Mouse (Mus musculus): ENCODE data around the gene March4. TPM values are rescaled to one million over a fixed set of nuclear protein-coding genes. Genes with fewer than 3 reads are reported as not detected.
A peak's percentile ranks its signal among the peaks of the same experiment; 100 is the strongest.

Gene March4
- total and polyA plus RNA-seq, 2 experiments = not detected

- Histone ChIP-seq H3K36me3 (ENCODE audit: control insufficient read depth, insufficient read depth, low read length) (no peaks in the 10 kb centered on the region), H3K4me3 (ENCODE audit: insufficient read depth, low read depth, low read length) (no peak overlapping the region), H3K27me3 (ENCODE audit: control insufficient read depth, insufficient read depth, low read length) (no peaks in the 10 kb centered on the region), H3K4me1 (ENCODE audit: control insufficient read depth, insufficient read depth, low read length) (no peaks in the 10 kb centered on the region), H3K79me2 (ENCODE audit: control insufficient read depth, insufficient read depth, low read length) (no peaks in the 10 kb centered on the region), H3K9ac (ENCODE audit: low read depth, low read length) (no peak overlapping the region), H3K27ac (replicated peaks; ENCODE audit: insufficient read depth, low read depth, low read length) (no peak overlapping the region)
- 66% methylated on average over 3 of the region's 3 CpGs for WGBS
- TF ChIP-seq CTCF (IDR thresholded peaks at IDR 0.05; ENCODE audit: low read depth, low read length) (no peak), POLR2A (IDR thresholded peaks at IDR 0.05; ENCODE audit: extremely low read depth, insufficient read depth, low read length) (no peak)
- no peak for DNase-seq (ENCODE audit: extremely low read depth, low read depth, low spot score)
Measured at GRCm38 (mm10) chr1:72434510-72434909, 102.2 kb downstream of the March4 start.

DNA sequence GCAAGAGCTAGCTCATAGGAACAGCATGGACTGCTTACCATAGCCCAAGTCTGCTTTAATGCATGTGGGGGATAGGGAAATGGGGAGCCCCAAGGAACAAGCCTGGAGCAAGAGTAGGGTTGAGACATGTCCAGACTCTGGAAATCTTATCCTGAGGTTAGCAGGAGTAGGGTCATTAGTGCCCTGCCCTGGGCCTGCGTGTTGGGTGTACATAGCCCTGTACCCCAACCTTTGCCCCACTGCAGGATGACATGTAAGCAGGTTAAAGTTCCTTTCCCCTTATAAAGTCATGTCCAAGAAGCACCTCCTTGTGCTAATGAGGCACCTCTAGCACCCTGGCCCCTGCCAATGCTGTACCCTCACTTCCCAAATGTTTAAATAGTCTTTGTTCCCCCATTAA lies 104.2 kb downstream of the March4 start:
- Histone ChIP-seq H3K4me1 (ENCODE audit: control insufficient read depth, insufficient read depth, low read length) (no peaks in the 10 kb centered on the region), H3K9ac (ENCODE audit: low read depth, low read length) (no peak overlapping the region), H3K27me3 (ENCODE audit: control insufficient read depth, insufficient read depth, low read length) (no peaks in the 10 kb centered on the region), H3K79me2 (ENCODE audit: control insufficient read depth, insufficient read depth, low read length) (no peaks in the 10 kb centered on the region), H3K36me3 (ENCODE audit: control insufficient read depth, insufficient read depth, low read length) (no peaks in the 10 kb centered on the region), H3K27ac (replicated peaks; ENCODE audit: insufficient read depth, low read depth, low read length) (no peak overlapping the region), H3K4me3 (ENCODE audit: insufficient read depth, low read depth, low read length) (no peak overlapping the region)
- no peak for DNase-seq (ENCODE audit: extremely low read depth, low read depth, low spot score)
- 56% methylated on average over 1 of the region's 1 CpGs for WGBS
- no peak for TF ChIP-seq POLR2A (IDR thresholded peaks at IDR 0.05; ENCODE audit: extremely low read depth, insufficient read depth, low read length)
- TF ChIP-seq CTCF (IDR thresholded peaks at IDR 0.05; ENCODE audit: low read depth, low read length) = no peak

DNA sequence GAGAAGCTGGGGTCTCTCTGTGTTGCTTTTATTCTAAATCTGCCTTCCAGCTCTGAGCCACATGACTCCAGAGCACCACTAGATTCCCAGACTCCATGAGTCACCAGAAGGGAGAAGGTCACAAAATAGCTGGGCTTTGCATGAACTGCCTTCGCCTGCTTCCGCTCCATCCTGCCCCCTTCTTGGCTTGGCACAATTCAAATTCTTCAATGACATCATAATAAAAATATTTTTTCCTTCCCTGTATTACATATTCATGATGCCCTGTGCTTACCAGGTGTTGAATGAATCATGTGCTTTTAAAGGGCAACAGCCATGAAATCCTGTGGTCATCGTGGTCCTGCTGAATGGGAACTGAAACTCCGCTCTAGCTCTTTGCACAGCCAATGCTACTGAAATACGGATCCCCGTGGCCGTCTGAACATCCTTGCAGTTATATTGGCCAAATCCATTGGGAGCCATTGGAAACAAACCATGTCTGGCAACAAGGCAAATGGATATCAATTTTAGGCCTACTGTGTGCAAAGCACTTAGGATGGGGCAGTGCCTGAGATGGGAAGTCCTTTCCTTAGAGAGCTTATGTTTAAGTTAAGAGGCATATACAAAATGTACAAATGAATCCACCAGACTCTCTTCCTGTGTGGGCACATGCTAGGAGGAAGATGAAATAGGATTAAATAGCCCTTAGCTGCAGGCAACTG lies 107.5 kb downstream of the March4 start:
- no peaks in the 10 kb centered on the region for H3K4me1 ChIP-seq (ENCODE audit: control insufficient read depth, insufficient read depth, low read length)
- TF ChIP-seq POLR2A (IDR thresholded peaks at IDR 0.05; ENCODE audit: extremely low read depth, insufficient read depth, low read length) = no peak
- no peak for TF ChIP-seq CTCF (IDR thresholded peaks at IDR 0.05; ENCODE audit: low read depth, low read length)
- no peak overlapping the region for H3K4me3 ChIP-seq (ENCODE audit: insufficient read depth, low read depth, low read length)
- no peaks in the 10 kb centered on the region for H3K36me3 ChIP-seq (ENCODE audit: control insufficient read depth, insufficient read depth, low read length)
- H3K9ac ChIP-seq (ENCODE audit: low read depth, low read length) = no peak overlapping the region
- WGBS = 88% methylated on average over 7 of the region's 7 CpGs
- H3K79me2 ChIP-seq (ENCODE audit: control insufficient read depth, insufficient read depth, low read length) = no peaks in the 10 kb centered on the region
- H3K27me3 ChIP-seq (ENCODE audit: control insufficient read depth, insufficient read depth, low read length) = no peaks in the 10 kb centered on the region
- DNase-seq (ENCODE audit: extremely low read depth, low read depth, low spot score) = peak; percentile 5
- no peak overlapping the region for H3K27ac ChIP-seq (replicated peaks; ENCODE audit: insufficient read depth, low read depth, low read length)

DNA sequence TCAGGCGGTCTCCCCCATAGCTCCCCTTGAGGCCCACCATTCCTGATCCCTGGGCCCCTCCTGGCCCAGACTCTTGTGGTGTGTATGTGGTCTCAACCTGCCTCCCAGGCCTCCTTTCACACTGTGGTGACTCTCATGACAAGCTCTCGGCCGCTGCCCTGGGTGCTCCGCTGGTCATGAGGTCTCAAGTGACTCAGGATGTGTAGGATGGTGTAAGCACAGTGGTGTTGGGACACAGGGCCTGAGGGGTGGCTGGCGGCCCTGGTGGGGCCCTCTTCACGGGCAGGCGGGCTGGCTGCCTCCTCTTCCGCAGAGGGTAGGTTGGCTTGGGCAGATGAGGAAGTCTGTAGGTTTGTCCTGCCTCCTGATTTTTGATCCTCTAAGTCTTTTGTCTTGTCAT lies 108.2 kb downstream of the March4 start:
- no peak for DNase-seq (ENCODE audit: extremely low read depth, low read depth, low spot score)
- H3K27me3 ChIP-seq (ENCODE audit: control insufficient read depth, insufficient read depth, low read length) = no peaks in the 10 kb centered on the region
- no peak overlapping the region for H3K4me3 ChIP-seq (ENCODE audit: insufficient read depth, low read depth, low read length)
- no peaks in the 10 kb centered on the region for H3K4me1 ChIP-seq (ENCODE audit: control insufficient read depth, insufficient read depth, low read length)
- H3K36me3 ChIP-seq (ENCODE audit: control insufficient read depth, insufficient read depth, low read length) = no peaks in the 10 kb centered on the region
- no peaks in the 10 kb centered on the region for H3K79me2 ChIP-seq (ENCODE audit: control insufficient read depth, insufficient read depth, low read length)
- TF ChIP-seq POLR2A (IDR thresholded peaks at IDR 0.05; ENCODE audit: extremely low read depth, insufficient read depth, low read length) (no peak), CTCF (IDR thresholded peaks at IDR 0.05; ENCODE audit: low read depth, low read length) (no peak)
- 82% methylated on average over 8 of the region's 8 CpGs for WGBS
- H3K27ac ChIP-seq (replicated peaks; ENCODE audit: insufficient read depth, low read depth, low read length) = no peak overlapping the region
- no peak overlapping the region for H3K9ac ChIP-seq (ENCODE audit: low read depth, low read length)

DNA sequence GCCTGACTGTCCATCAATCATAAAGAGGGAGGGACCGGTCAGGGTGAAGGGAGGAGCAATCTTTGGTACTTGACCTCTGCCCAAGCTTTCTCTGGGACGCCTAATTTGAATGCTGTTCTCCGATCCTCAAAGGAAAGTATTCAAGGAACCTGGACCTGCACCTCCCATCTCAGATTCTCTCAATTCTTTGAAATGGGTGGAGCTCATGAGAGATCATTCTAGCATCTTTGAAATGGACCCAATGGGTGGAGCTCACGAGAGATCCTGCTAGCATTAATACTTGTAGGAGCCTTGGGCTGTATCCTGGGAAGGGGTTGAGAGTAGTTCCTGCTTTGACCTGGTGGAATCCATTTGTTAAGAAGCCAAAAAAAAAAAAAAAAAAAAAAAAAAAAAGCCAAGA lies 110.3 kb downstream of the March4 start:
- H3K9ac ChIP-seq (ENCODE audit: low read depth, low read length) = no peak overlapping the region
- no peak for DNase-seq (ENCODE audit: extremely low read depth, low read depth, low spot score)
- no peaks in the 10 kb centered on the region for H3K36me3 ChIP-seq (ENCODE audit: control insufficient read depth, insufficient read depth, low read length)
- 87% methylated on average over 4 of the region's 4 CpGs for WGBS
- no peaks in the 10 kb centered on the region for H3K4me1 ChIP-seq (ENCODE audit: control insufficient read depth, insufficient read depth, low read length)
- no peak overlapping the region for H3K27ac ChIP-seq (replicated peaks; ENCODE audit: insufficient read depth, low read depth, low read length)
- no peak overlapping the region for H3K4me3 ChIP-seq (ENCODE audit: insufficient read depth, low read depth, low read length)
- TF ChIP-seq CTCF (IDR thresholded peaks at IDR 0.05; ENCODE audit: low read depth, low read length) (no peak), POLR2A (IDR thresholded peaks at IDR 0.05; ENCODE audit: extremely low read depth, insufficient read depth, low read length) (no peak)
- no peaks in the 10 kb centered on the region for H3K27me3 ChIP-seq (ENCODE audit: control insufficient read depth, insufficient read depth, low read length)
- no peaks in the 10 kb centered on the region for H3K79me2 ChIP-seq (ENCODE audit: control insufficient read depth, insufficient read depth, low read length)

- Histone ChIP-seq H3K4me3 (ENCODE audit: insufficient read depth, low read depth, low read length) (no peak overlapping the region), H3K4me1 (ENCODE audit: control insufficient read depth, insufficient read depth, low read length) (no peaks in the 10 kb centered on the region)
Measured at GRCm38 (mm10) chr1:72422121-72422520, 114.6 kb downstream of the March4 start.

More at GRCm38 (mm10) chr1:72422121-72422520, 114.6 kb downstream of the March4 start:
- no peak overlapping the region for H3K27ac ChIP-seq (replicated peaks; ENCODE audit: insufficient read depth, low read depth, low read length)
- TF ChIP-seq CTCF (IDR thresholded peaks at IDR 0.05; ENCODE audit: low read depth, low read length) (no peak), POLR2A (IDR thresholded peaks at IDR 0.05; ENCODE audit: extremely low read depth, insufficient read depth, low read length) (no peak)
- no peak overlapping the region for H3K9ac ChIP-seq (ENCODE audit: low read depth, low read length)
- 95% methylated on average over 4 of the region's 4 CpGs for WGBS
- H3K27me3 ChIP-seq (ENCODE audit: control insufficient read depth, insufficient read depth, low read length) = no peaks in the 10 kb centered on the region
- DNase-seq (ENCODE audit: extremely low read depth, low read depth, low spot score) = no peak
- H3K79me2 ChIP-seq (ENCODE audit: control insufficient read depth, insufficient read depth, low read length) = no peaks in the 10 kb centered on the region
- no peaks in the 10 kb centered on the region for H3K36me3 ChIP-seq (ENCODE audit: control insufficient read depth, insufficient read depth, low read length)
